Mouse (Mus musculus) neural tube, embryonic 12.5 days (tissue): ENCODE results near the gene Prss41. TPM values are rescaled to one million over a fixed set of nuclear protein-coding genes. Genes with fewer than 3 reads are reported as not detected.

Experiments
- ATAC-seq: fragments of 200-750 bp; cut with Nextera tagmentation; 2 replicates; pipeline ENCODE4 v1.8.0; 2017; ENCODE audit warnings: low read depth, mild to moderate bottlenecking, moderate TSS enrichment, moderate library complexity; ENCODE audit not compliant: low FRiP score
- H3K27ac ChIP-seq: fragments of 300-500 bp; sonication (generic); 2 replicates; pipeline ENCODE4 v1.5.1; 2016
- H3K27me3 ChIP-seq: fragments of 300-500 bp; sonication (generic); replicated peaks from 2 replicates; pipeline ENCODE4 v1.6.1; 2016; ENCODE audit warnings: mild to moderate bottlenecking
- H3K36me3 ChIP-seq: fragments of 300-500 bp; sonication (generic); 2 replicates; pipeline ENCODE4 v1.6.1; 2016; ENCODE audit warnings: mild to moderate bottlenecking
- H3K4me1 ChIP-seq: fragments of 300-500 bp; sonication (generic); 2 replicates; pipeline ENCODE4 v1.6.1; 2016
- H3K4me2 ChIP-seq: fragments of 300-500 bp; sonication (generic); replicated peaks from 2 replicates; pipeline ENCODE4 v1.6.1; 2016; ENCODE audit warnings: mild to moderate bottlenecking
- H3K4me3 ChIP-seq: fragments of 300-500 bp; sonication (generic); 2 replicates; pipeline ENCODE4 v1.5.1; 2016
- H3K9ac ChIP-seq: fragments of 300-500 bp; sonication (generic); 2 replicates; pipeline ENCODE4 v1.6.1; 2016; ENCODE audit warnings: mild to moderate bottlenecking
- H3K9me3 ChIP-seq: fragments of 300-500 bp; sonication (generic); 2 replicates; pipeline ENCODE4 v1.6.1; 2016; ENCODE audit warnings: mild to moderate bottlenecking
- WGBS: fragments of 180-500 bp; shearing (Covaris S2); methylation state at CpG from one replicate; pipeline ENCODE4 v1.1.7; 2016; 5-methylcytosine and 5-hydroxymethylcytosine counted together
- microRNA-seq: library from miRNA; unstranded; fragments of <30 nt; microRNA quantifications from one replicate; pipeline ENCODE4, GENCODE M21; 2017
- polyA plus RNA-seq: library from polyadenylated mRNA; unstranded; fragments of >200 nt; fragmentation: Nextera tagmentation; extraction: Ambion mirVana; gene quantifications from 2 replicates; pipeline ENCODE4 v1.2.1, GENCODE M21; 2016

Prss41 gene
- polyA plus RNA-seq, 1 experiment from 2014 or later, result 1.2 TPM

- Histone ChIP-seq H3K4me2 (no peak overlapping the region), H3K4me1 (peaks cover 8% of the 10 kb centered on the region; the same call in 1 of the 2 replicates), H3K4me3 (no peak overlapping the region), H3K27me3 (no peaks in the 10 kb centered on the region), H3K36me3 (no peaks in the 10 kb centered on the region), H3K9ac (no peak overlapping the region), H3K9me3 (no peaks in the 10 kb centered on the region), H3K27ac (no peak overlapping the region)
- 95% methylated on average over 8 of the region's 8 CpGs for WGBS
- ATAC-seq, result no peak
Observed at GRCm38 (mm10) chr17:23795323-23795722, 48.6 kb downstream of the Prss41 start.

GRCm38 (mm10) chr17:23791079-23791357 lies 53.0 kb downstream of the Prss41 start:
- ATAC-seq, result no peak; the same call in 1 of the 2 replicates
- peak overlapping the region; percentile 69 for H3K9ac ChIP-seq
- peaks cover 12% of the 10 kb centered on the region for H3K4me1 ChIP-seq
- H3K27me3 ChIP-seq, result no peaks in the 10 kb centered on the region
- whole genome bisulfite sequencing, result 53% methylated on average over 2 of the region's 2 CpGs
- H3K4me3 ChIP-seq, result no peak overlapping the region
- H3K9me3 ChIP-seq, result no peaks in the 10 kb centered on the region
- H3K27ac ChIP-seq, result peak overlapping the region; percentile 82
- no peaks in the 10 kb centered on the region for H3K36me3 ChIP-seq
- peak overlapping the region; percentile 65 for H3K4me2 ChIP-seq

GRCm38 (mm10) chr17:23790269-23791078 lies 53.5 kb downstream of the Prss41 start, which contains the start of gene Srrm2:
TSS of gene Srrm2 (plus strand) at chr17:23790532.
- no peaks in the 10 kb centered on the region for H3K9me3 ChIP-seq
- H3K9ac ChIP-seq, result peak within 1 kb of the TSS; percentile 69
- H3K27ac ChIP-seq, result peak within 1 kb of the TSS; percentile 82
- no peaks in the 10 kb centered on the region for H3K27me3 ChIP-seq
- peak; percentile 35; the same call in 1 of the 2 replicates for ATAC-seq
- H3K4me2 ChIP-seq, result peak within 1 kb of the TSS; percentile 65
- WGBS, result 3% methylated on average over 29 of the region's 29 CpGs
- H3K36me3 ChIP-seq, result no peaks in the 10 kb centered on the region
- peak within 1 kb of the TSS; percentile 32 for H3K4me3 ChIP-seq
- H3K4me1 ChIP-seq, result peaks cover 13% of the 10 kb centered on the region

- WGBS, result 17% methylated on average over 8 of the region's 8 CpGs
- Histone ChIP-seq H3K4me3 (no peak overlapping the region; the same call in 1 of the 2 replicates), H3K4me2 (peak overlapping the region; percentile 65), H3K9me3 (no peaks in the 10 kb centered on the region), H3K4me1 (peaks cover 15% of the 10 kb centered on the region), H3K27me3 (no peaks in the 10 kb centered on the region), H3K36me3 (no peaks in the 10 kb centered on the region), H3K9ac (peak overlapping the region; percentile 69), H3K27ac (peak overlapping the region; percentile 82)
- ATAC-seq, result no peak
Observed at GRCm38 (mm10) chr17:23789749-23790268, 54.2 kb downstream of the Prss41 start.

GRCm38 (mm10) chr17:23788973-23789372 lies 55.0 kb downstream of the Prss41 start:
- WGBS, result 87% methylated on average over 4 of the region's 4 CpGs
- H3K36me3 ChIP-seq, result no peaks in the 10 kb centered on the region

More at GRCm38 (mm10) chr17:23788973-23789372, 55.0 kb downstream of the Prss41 start:
- peaks cover 15% of the 10 kb centered on the region for H3K4me1 ChIP-seq
- H3K27me3 ChIP-seq, result no peaks in the 10 kb centered on the region
- H3K4me3 ChIP-seq, result no peak overlapping the region
- no peak for ATAC-seq
- no peak overlapping the region for H3K27ac ChIP-seq
- H3K9me3 ChIP-seq, result no peaks in the 10 kb centered on the region
- no peak overlapping the region for H3K9ac ChIP-seq
- no peak overlapping the region for H3K4me2 ChIP-seq

Small RNA genes within 50 kb of the gene (microRNA-seq; reads per million reads assigned to microRNA genes)
- gene Mir5125, result 2.4 reads per million, percentile 4 among the genes with 10 or more reads in this experiment

Other genes with a start within 250 kb of the Prss41 start
- gene Zfp13, start 244.7 kb downstream of the Prss41 start, polyA plus RNA-seq, result 23.8 and 26.6 TPM in 2 replicates
- gene Zscan10, start 243.3 kb downstream of the Prss41 start, polyA plus RNA-seq, result 0.32 TPM in 1 of 2 replicates, not detected in the other
- 1.6 TPM in 2 replicates for gene Mmp25, start 198.9 kb downstream of the Prss41 start, polyA plus RNA-seq
- gene Bicdl2, start 183.7 kb downstream of the Prss41 start, polyA plus RNA-seq, result 0.42 and 0.80 TPM in 2 replicates
- gene Hcfc1r1, start 170.6 kb downstream of the Prss41 start, polyA plus RNA-seq, result 69.2 and 74.4 TPM in 2 replicates
- gene Thoc6, start 170.3 kb downstream of the Prss41 start, polyA plus RNA-seq, result 54.0 and 57.6 TPM in 2 replicates
- 3.1 and 3.9 TPM in 2 replicates for gene Tnfrsf12a, start 166.7 kb downstream of the Prss41 start, polyA plus RNA-seq
- gene Cldn6, start 164.9 kb downstream of the Prss41 start, polyA plus RNA-seq, result 2.7 and 3.6 TPM in 2 replicates
- 0.74 and 1.9 TPM in 2 replicates for gene Cldn9, start 160.1 kb downstream of the Prss41 start, polyA plus RNA-seq
- gene 1520401A03Rik, start 121.4 kb downstream of the Prss41 start, polyA plus RNA-seq, result 0.79 and 1.1 TPM in 2 replicates
- gene Pkmyt1, start 117.8 kb downstream of the Prss41 start, polyA plus RNA-seq, result 32.7 and 34.1 TPM in 2 replicates
- 41.7 and 41.8 TPM in 2 replicates for gene Paqr4, start 103.3 kb downstream of the Prss41 start, polyA plus RNA-seq
- 5.8 and 6.1 TPM in 2 replicates for gene Kremen2, start 98.3 kb downstream of the Prss41 start, polyA plus RNA-seq
- 234 and 241 TPM in 2 replicates for gene Flywch1, start 72.6 kb downstream of the Prss41 start, polyA plus RNA-seq
- gene Flywch2, start 58.1 kb downstream of the Prss41 start, polyA plus RNA-seq, result 47.0 and 47.5 TPM in 2 replicates
- gene Srrm2, start 53.6 kb downstream of the Prss41 start, polyA plus RNA-seq, result 617 and 693 TPM in 2 replicates
- 1,078 and 1,213 TPM in 2 replicates for gene Elob, start 15.0 kb downstream of the Prss41 start, polyA plus RNA-seq
- gene Prss33, start 8.1 kb downstream of the Prss41 start, polyA plus RNA-seq, result not detected in 2 replicates
- gene Prss32, start 317 bp downstream of the Prss41 start, polyA plus RNA-seq, result not detected in 2 replicates
- gene Prss21, start 23.9 kb upstream of the Prss41 start, polyA plus RNA-seq, result not detected in 2 replicates
- not detected in 2 replicates for gene Dcpp1, start 36.7 kb upstream of the Prss41 start, polyA plus RNA-seq
- not detected in 2 replicates for gene Dcpp2, start 36.7 kb upstream of the Prss41 start, polyA plus RNA-seq
- not detected in 2 replicates for gene Dcpp3, start 73.3 kb upstream of the Prss41 start, polyA plus RNA-seq
- gene Sbp, start 97.5 kb upstream of the Prss41 start, polyA plus RNA-seq, result not detected in 2 replicates
- gene Sbpl, start 111.1 kb upstream of the Prss41 start, polyA plus RNA-seq, result not detected in 2 replicates
- not detected in 2 replicates for gene Prss30, start 136.4 kb upstream of the Prss41 start, polyA plus RNA-seq
- 0.24 TPM in 1 of 2 replicates, not detected in the other for gene Prss22, start 153.9 kb upstream of the Prss41 start, polyA plus RNA-seq
- 0.15 and 0.35 TPM in 2 replicates for gene Prss27, start 194.0 kb upstream of the Prss41 start, polyA plus RNA-seq
- 99.4 and 99.6 TPM in 2 replicates for gene Kctd5, start 229.3 kb upstream of the Prss41 start, polyA plus RNA-seq